Mouse (Mus musculus) monocyte, adult 5-6 weeks (primary cell): ENCODE data around the gene Atg4c. TPM values are rescaled to one million over a fixed set of nuclear protein-coding genes. Genes with fewer than 3 reads are reported as not detected.

Experiments used
- ATAC-seq: fragments of 153-309, 156-312 bp; replicated peaks from 2 replicates; pipeline ENCODE4 v1.8.0; 2017; ENCODE audit warnings: mild to moderate bottlenecking; ENCODE audit not compliant: low TSS enrichment, insufficient number of reproducible peaks, severe bottlenecking, poor library complexity, low FRiP score
- total RNA-seq: library from RNA; stranded (forward); fragments of 200-1000, 200-491, 200-594 nt; gene quantifications from 3 replicates; pipeline ENCODE4 v1.2.3, GENCODE M21; 2017

The Atg4c gene
- total RNA-seq: 25.5 to 31.3 TPM (median 30.3 TPM) in 3 replicates

- ATAC-seq: peak; percentile 60
Observed at GRCm38 (mm10) chr4:99193810-99194582, at the start of gene Atg4c. Gene Atg4c (plus strand): TSS chr4:99193934.

- no peak for ATAC-seq
Observed at GRCm38 (mm10) chr4:99151434-99151833, 42.3 kb upstream of the Atg4c start.

- ATAC-seq: no peak
Observed at GRCm38 (mm10) chr4:99151885-99152558, 41.7 kb upstream of the Atg4c start.

GRCm38 (mm10) chr4:99156641-99157307 is 37.0 kb upstream of the Atg4c start:
- no peak for ATAC-seq

- ATAC-seq: no peak
Observed at GRCm38 (mm10) chr4:99158495-99158894, 35.2 kb upstream of the Atg4c start.

- no peak for ATAC-seq
Observed at GRCm38 (mm10) chr4:99160414-99160813, 33.3 kb upstream of the Atg4c start.

- no peak for ATAC-seq
Observed at GRCm38 (mm10) chr4:99160899-99161298, 32.8 kb upstream of the Atg4c start.

- no peak for ATAC-seq
Observed at GRCm38 (mm10) chr4:99161457-99161971, 32.2 kb upstream of the Atg4c start.

GRCm38 (mm10) chr4:99163001-99163400 is 30.7 kb upstream of the Atg4c start:
- ATAC-seq: no peak

- peak; percentile 82 for ATAC-seq
Observed at GRCm38 (mm10) chr4:99163547-99163946, 30.2 kb upstream of the Atg4c start.

- ATAC-seq: no peak
Observed at GRCm38 (mm10) chr4:99168869-99169268, 24.9 kb upstream of the Atg4c start.

GRCm38 (mm10) chr4:99174265-99174664 is 19.5 kb upstream of the Atg4c start:
- ATAC-seq: no peak

- no peak for ATAC-seq
Observed at GRCm38 (mm10) chr4:99176841-99177240, 16.9 kb upstream of the Atg4c start.

GRCm38 (mm10) chr4:99177255-99177654 is 16.5 kb upstream of the Atg4c start:
- ATAC-seq: 0 out of 2 replicates have a peak, but pooled peaks have one; percentile 9

- ATAC-seq: no peak
Observed at GRCm38 (mm10) chr4:99178851-99179250, 14.9 kb upstream of the Atg4c start.

- no peak for ATAC-seq
Observed at GRCm38 (mm10) chr4:99179446-99180120, 14.2 kb upstream of the Atg4c start.

GRCm38 (mm10) chr4:99180921-99181320 is 12.8 kb upstream of the Atg4c start:
- no peak for ATAC-seq

- no peak for ATAC-seq
Observed at GRCm38 (mm10) chr4:99181739-99182419, 11.9 kb upstream of the Atg4c start.
